Comparison of ENCODE assay signal across 23 mouse cellular contexts in genomic region chr16:96406312-96406711, GRCm38 (mm10). TPM values are rescaled to one million over a fixed set of nuclear protein-coding genes. Genes with fewer than 3 reads are reported as not detected.
DNase-seq lines count a peak whose midpoint lies in the region; ATAC-seq and TF ChIP-seq lines count a peak whose summit lies in the region.
"Had no signal": no experiment of that assay in that cellular context is flagged by ENCODE, and none has a peak within 500 bp of the region (broad histone marks: within the 10 kb centered on the region; RNA-seq: fewer than 3 reads in every experiment).

No protein-coding gene starts in this region.

- H3K9ac ChIP-seq in heart, embryonic 11.5 days (ENCODE audit: low read depth, low read length): no peak overlapping the region
- no peak overlapping the region for H3K9ac ChIP-seq in CH12.LX (ENCODE audit: insufficient read depth, low read depth)
- H3K9ac ChIP-seq in heart, embryonic 16.5 days (ENCODE audit: low read length): no peak overlapping the region
- H3K9ac ChIP-seq: embryonic facial prominence, embryonic 12.5 days; forebrain, embryonic 15.5 days; hindbrain, embryonic 15.5 days had no signal

- no peaks in the 10 kb centered on the region for H3K27me3 ChIP-seq in heart, embryonic 11.5 days (ENCODE audit: control insufficient read depth, insufficient read depth, low read length)
- no peaks in the 10 kb centered on the region for H3K27me3 ChIP-seq in CH12.LX (replicated peaks)
- H3K27me3 ChIP-seq in heart, embryonic 16.5 days (ENCODE audit: control insufficient read depth, insufficient read depth, low read length): no peaks in the 10 kb centered on the region
- H3K27me3 ChIP-seq: embryonic facial prominence, embryonic 12.5 days; forebrain, embryonic 15.5 days; hindbrain, embryonic 15.5 days had no signal

- 25% methylated on average over 4 of the region's 4 CpGs for WGBS in heart, embryonic 11.5 days (ENCODE audit: insufficient replicate concordance)
- WGBS in heart, embryonic 16.5 days: 24% methylated on average over 4 of the region's 4 CpGs

- dilution Hi-C loops in CH12.LX (cut with MboI; ENCODE audit: extremely low pct_ligation_motif_present, extremely low pct_unique_long_range_greater_than_20kb, low sequenced_read_pairs): no loop called here

- H3K79me2 ChIP-seq in CH12.LX (replicated peaks; ENCODE audit: control insufficient read depth, extremely low read depth, insufficient read depth, poor library complexity, severe bottlenecking): no peaks in the 10 kb centered on the region

- no peak for TF ChIP-seq EP300 in CH12.LX (IDR thresholded peaks at IDR 0.05; ENCODE audit: low read length)

- no peak for TF ChIP-seq RAD21 in CH12.LX (IDR thresholded peaks at IDR 0.05; ENCODE audit: low read depth, low read length)

- peaks cover 10% of the 10 kb centered on the region; the same call in 1 of the 2 replicates for H3K4me1 ChIP-seq in heart, embryonic 11.5 days (ENCODE audit: control insufficient read depth, insufficient read depth, low read length)
- peaks cover 30 to 42% of the 10 kb centered on the region in 2 experiments for H3K4me1 ChIP-seq in CH12.LX (ENCODE audit: control insufficient read depth in 1 of 2, insufficient read depth in 2 of 2)
- peaks cover 24% of the 10 kb centered on the region for H3K4me1 ChIP-seq in heart, embryonic 16.5 days (ENCODE audit: control insufficient read depth, insufficient read depth, low read length)
- H3K4me1 ChIP-seq: hindbrain, embryonic 15.5 days had no signal

- TF ChIP-seq CTCF in CH12.LX (conservative IDR thresholded peaks at IDR 0.05 in 1 of 2, IDR thresholded peaks at IDR 0.05 in 1 of 2; ENCODE audit: low read depth in 2 of 2, low read length in 2 of 2): no peak

- TF ChIP-seq POLR2A in CH12.LX (IDR thresholded peaks at IDR 0.05; ENCODE audit: low read depth, low read length): 0 out of 2 replicates have a peak, but pooled peaks have one; percentile 28

- no peak overlapping the region for H3K4me2 ChIP-seq in heart, embryonic 11.5 days
- no peak overlapping the region for H3K4me2 ChIP-seq in CH12.LX (ENCODE audit: insufficient read depth, low read depth, poor library complexity, severe bottlenecking)
- no peak overlapping the region for H3K4me2 ChIP-seq in heart, embryonic 16.5 days (ENCODE audit: low read depth, low read length)
- H3K4me2 ChIP-seq: embryonic facial prominence, embryonic 12.5 days; forebrain, embryonic 15.5 days; hindbrain, embryonic 15.5 days had no signal

- no peak for DNase-seq in heart, adult 9 months (ENCODE audit: low spot score in 2 of 2)
- DNase-seq in 416B (ENCODE audit: low read depth) (peak; percentile 31), CH12.LX (ENCODE audit: extremely low read depth) (no peak)
- no peak for DNase-seq in layer of hippocampus, adult 8-10 months (ENCODE audit: low spot score in 2 of 2)
- no peak for DNase-seq in urinary bladder, postnatal 4 days (ENCODE audit: low spot score in 2 of 2)
- DNase-seq: adrenal gland, postnatal 14 days; B cell, adult 2 months; cerebellum, adult 2 months; cerebellum, postnatal 10 days; gastrocnemius, postnatal 10 days; kidney, adult 8-10 months had no signal

- H3K36me3 ChIP-seq in heart, embryonic 11.5 days (ENCODE audit: control insufficient read depth, insufficient read depth, low read length): no peaks in the 10 kb centered on the region
- no peaks in the 10 kb centered on the region for H3K36me3 ChIP-seq in CH12.LX (replicated peaks in 1 of 2; ENCODE audit: control insufficient read depth in 1 of 2, insufficient read depth in 1 of 2, low read length in 1 of 2)
- no peaks in the 10 kb centered on the region for H3K36me3 ChIP-seq in heart, embryonic 16.5 days (ENCODE audit: control insufficient read depth, insufficient read depth)
- H3K36me3 ChIP-seq: embryonic facial prominence, embryonic 12.5 days; forebrain, embryonic 15.5 days; hindbrain, embryonic 15.5 days had no signal

- no peak for ATAC-seq in heart, embryonic 11.5 days (replicated peaks; ENCODE audit: insufficient number of reproducible peaks, low FRiP score, low TSS enrichment)
- peak; percentile 84 for ATAC-seq in heart, embryonic 16.5 days (replicated peaks; ENCODE audit: extremely low read depth, insufficient read depth, low FRiP score)
- ATAC-seq: CD4-positive, CD25-positive, alpha-beta regulatory T cell, adult 4 months; forebrain, embryonic 15.5 days; intestine, postnatal 0 days had no signal

- in situ Hi-C loops in CH12.LX (cut with MboI; ENCODE audit: low pct_ligation_motif_present, low pct_unique_long_range_greater_than_20kb, low sequenced_read_pairs): no loop called here

- peak overlapping the region; percentile 60 for H3K27ac ChIP-seq in heart, embryonic 11.5 days (ENCODE audit: low read depth, low read length)
- H3K27ac ChIP-seq in CH12.LX (ENCODE audit: insufficient read depth, low read depth): 0 out of 2 replicates have a peak overlapping the region, but pooled peaks have one; percentile 3
- H3K27ac ChIP-seq in heart, embryonic 16.5 days (ENCODE audit: low read length): peak overlapping the region; percentile 87
- H3K27ac ChIP-seq: embryonic facial prominence, embryonic 12.5 days; forebrain, embryonic 15.5 days; hindbrain, embryonic 15.5 days had no signal

- no peak overlapping the region for H3K4me3 ChIP-seq in heart, embryonic 11.5 days (ENCODE audit: low read depth, low read length)
- H3K4me3 ChIP-seq in CH12.LX (replicated peaks in 1 of 3; ENCODE audit: low read depth in 2 of 3, low read length in 2 of 3, poor library complexity in 1 of 3): no peak overlapping the region
- no peak overlapping the region for H3K4me3 ChIP-seq in heart, embryonic 16.5 days (ENCODE audit: low read length)
- H3K4me3 ChIP-seq: embryonic facial prominence, embryonic 12.5 days; forebrain, embryonic 15.5 days; hindbrain, embryonic 15.5 days had no signal

- H3K9me3 ChIP-seq in heart, embryonic 11.5 days (replicated peaks; ENCODE audit: control insufficient read depth, low read length): no peaks in the 10 kb centered on the region
- peaks cover 4% of the 10 kb centered on the region for H3K9me3 ChIP-seq in CH12.LX (replicated peaks; ENCODE audit: low read length)
- no peaks in the 10 kb centered on the region for H3K9me3 ChIP-seq in heart, embryonic 16.5 days (replicated peaks; ENCODE audit: control insufficient read depth, low read length)
- H3K9me3 ChIP-seq: embryonic facial prominence, embryonic 12.5 days; forebrain, embryonic 15.5 days; hindbrain, embryonic 15.5 days had no signal

TF ChIP-seq in CH12.LX, 34 proteins besides CTCF, POLR2A, EP300 and RAD21:
- TF ChIP-seq CHD1 (IDR thresholded peaks at IDR 0.05; ENCODE audit: low read depth, low read length) (0 out of 2 replicates have a peak, but pooled peaks have one; percentile 61), ZC3H11A (IDR thresholded peaks at IDR 0.05; ENCODE audit: low read depth, low read length) (no peak), MAFK (IDR thresholded peaks at IDR 0.05; ENCODE audit: insufficient replicate concordance, low read length) (peak; percentile 80), ZNF384 (IDR thresholded peaks at IDR 0.05; ENCODE audit: low read depth, low read length) (no peak), MEF2A (IDR thresholded peaks at IDR 0.05; ENCODE audit: borderline replicate concordance, low read depth, low read length) (peak; percentile 82; the same call in 1 of the 2 replicates)

RNA-seq across cellular contexts. Expression of gene Itgb2l, which starts 37.1 kb away (rescaled TPM):
- polyA plus RNA-seq in heart, embryonic 11.5 days (2014; fragmentation: Nextera tagmentation; extraction: Ambion mirVana): 0.17 TPM in 1 of 2 replicates, not detected in the other
- total RNA-seq in CH12.LX (2012; rRNA removed) (0.08 TPM in 1 of 2 replicates, not detected in the other), CH12.LX (2014; rRNA removed) (0.08 and 0.20 TPM in 2 replicates)
- polyA plus RNA-seq in CH12.LX (2012; ENCODE audit: insufficient read length, low read depth): 0.27 and 0.37 TPM in 2 replicates
- 0.07 and 0.11 TPM in 2 replicates for polyA plus RNA-seq in heart, embryonic 16.5 days (2015; fragmentation: Nextera tagmentation; extraction: Ambion mirVana)
- total RNA-seq in layer of hippocampus, adult 8-10 months (2022): not detected
- total RNA-seq: gastrocnemius, postnatal 4 days; heart, postnatal 10 days; MEL had no signal
- polyA plus RNA-seq: CD4-positive, CD25-positive, alpha-beta regulatory T cell, adult 4 months; forebrain, embryonic 11.5 days; forebrain, embryonic 15.5 days; hindbrain, embryonic 11.5 days had no signal

Comparison
In these comparisons a context has a peak if more than half of its experiments do, and no peak if none do; other contexts are left out.
1. H3K27ac ChIP-seq: peak in every context shown above with its lines; median percentile 87 in heart, embryonic 16.5 days; 60 in heart, embryonic 11.5 days; 3 in CH12.LX.